Mouse (Mus musculus) retina, adult 2 months (tissue): Measurements from ENCODE around the gene Ntm.
A peak's percentile ranks its signal among the peaks of the same experiment; 100 is the strongest.

Experiments
- DNase-seq: peaks from one replicate; pipeline ENCODE4 v3.0.0-alpha.2; 2012; ENCODE audit warnings: low read depth, low spot score

Ntm gene

GRCm38 (mm10) chr9:29802990-29803737 is 159.8 kb downstream of the Ntm start:
- DNase-seq = peak; percentile 28

- DNase-seq = no peak
Measured at GRCm38 (mm10) chr9:29802071-29802705, 160.8 kb downstream of the Ntm start.

DNA sequence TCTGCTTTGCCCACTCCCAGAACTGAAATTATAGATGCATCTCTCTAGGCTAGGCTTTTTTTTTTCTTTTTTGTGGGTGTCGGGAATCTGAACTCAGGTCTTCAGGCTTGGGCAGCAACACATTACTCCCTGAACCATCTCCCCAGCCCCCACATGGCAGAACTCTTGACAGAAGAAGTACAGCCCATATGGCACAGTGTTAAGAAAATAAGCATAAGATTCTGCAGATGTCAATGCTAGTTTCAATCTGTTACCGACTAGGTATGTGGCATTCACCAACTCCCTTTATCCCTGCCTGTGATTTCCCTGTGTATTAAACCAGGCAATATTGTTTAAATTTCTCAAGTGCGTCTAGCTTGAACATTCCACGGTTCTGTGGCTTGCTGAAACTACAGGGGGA is 166.7 kb downstream of the Ntm start:
- DNase-seq = no peak

GRCm38 (mm10) chr9:29791199-29791915 is 171.6 kb downstream of the Ntm start:
- DNase-seq = no peak

DNA sequence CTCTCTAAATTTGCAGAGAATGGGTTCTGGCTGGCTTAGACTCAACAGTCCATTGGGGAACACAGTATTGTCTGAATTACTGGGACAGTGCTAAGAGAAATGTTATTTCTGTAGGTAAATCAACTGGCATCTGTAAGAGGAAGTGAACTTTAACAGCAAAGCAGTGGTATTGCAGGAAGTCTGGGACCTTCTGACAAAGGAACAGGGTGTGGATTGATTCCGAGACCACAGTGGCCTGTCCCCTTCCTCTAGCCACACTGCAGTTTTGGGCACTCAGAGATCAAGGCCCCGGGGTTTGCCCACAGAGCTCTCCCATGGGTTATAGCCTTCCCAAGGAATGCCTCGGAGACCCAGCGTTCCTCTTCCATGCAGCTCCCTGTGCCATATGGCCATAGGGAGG is 172.9 kb downstream of the Ntm start:
- DNase-seq = no peak

- no peak for DNase-seq
Measured at GRCm38 (mm10) chr9:29788855-29789254, 174.1 kb downstream of the Ntm start.

DNA sequence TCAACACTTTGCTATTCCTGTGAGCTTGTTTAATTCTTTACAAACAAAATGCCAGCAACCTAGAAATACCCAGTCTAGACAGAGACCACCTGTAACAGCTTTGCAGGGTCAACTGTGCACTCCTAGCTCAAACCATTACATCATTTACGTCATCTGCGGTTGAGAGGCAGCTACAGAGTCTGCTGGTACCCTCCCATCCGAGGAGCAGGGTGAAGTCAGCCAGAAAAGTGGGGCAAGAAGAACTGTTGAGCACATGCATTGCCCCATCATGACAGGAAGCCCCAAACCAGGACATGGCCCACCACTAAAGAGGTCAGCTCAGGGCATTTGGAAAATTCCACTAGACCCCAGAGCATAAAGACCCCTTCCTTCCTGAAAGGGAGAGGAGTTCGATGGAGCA is 175.5 kb downstream of the Ntm start:
- DNase-seq = no peak

DNA sequence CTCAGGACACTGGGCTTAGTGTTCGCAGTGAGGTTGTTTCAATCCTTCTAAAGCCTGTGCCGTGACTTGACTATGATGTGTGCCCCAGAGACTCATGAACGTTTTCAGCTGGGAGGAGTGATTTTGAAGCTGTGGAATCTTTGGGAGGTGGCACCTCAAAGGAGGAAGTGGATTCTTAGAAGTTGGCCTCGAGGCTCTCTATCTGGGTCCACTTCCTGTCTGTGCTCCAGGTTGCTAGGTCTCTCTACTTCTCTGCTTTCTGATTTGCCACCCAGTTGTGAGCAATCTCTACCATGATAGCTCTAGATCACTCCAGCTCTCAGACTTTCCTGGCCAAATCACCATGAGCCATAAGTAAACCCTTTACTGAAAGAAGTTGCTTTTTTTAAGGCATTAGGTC is 180.2 kb downstream of the Ntm start:
- no peak for DNase-seq

GRCm38 (mm10) chr9:29779739-29780138 is 183.2 kb downstream of the Ntm start:
- DNase-seq = no peak

DNA sequence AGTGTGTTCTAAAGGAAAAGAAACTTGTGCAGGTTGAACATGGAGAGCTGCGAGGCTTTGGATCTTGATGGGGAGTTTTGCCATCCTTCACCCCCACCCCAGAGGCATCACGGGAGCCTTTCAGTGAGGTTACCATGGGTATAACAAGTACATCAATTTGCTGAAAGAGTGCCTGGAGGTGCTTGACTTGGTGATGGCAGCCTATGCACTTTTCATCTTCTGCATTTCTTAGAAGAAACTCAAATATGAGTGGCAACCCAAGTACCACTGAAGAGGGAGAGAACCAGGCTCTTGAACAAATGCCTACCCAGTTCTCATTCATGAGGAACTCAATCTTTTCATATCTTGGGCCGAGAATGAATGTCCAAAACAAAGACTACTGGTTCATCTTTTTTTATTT is 186.0 kb downstream of the Ntm start:
- DNase-seq = no peak

- no peak for DNase-seq
Measured at GRCm38 (mm10) chr9:29776542-29776941, 186.4 kb downstream of the Ntm start.

GRCm38 (mm10) chr9:29776030-29776429 is 186.9 kb downstream of the Ntm start:
- DNase-seq = no peak

DNA sequence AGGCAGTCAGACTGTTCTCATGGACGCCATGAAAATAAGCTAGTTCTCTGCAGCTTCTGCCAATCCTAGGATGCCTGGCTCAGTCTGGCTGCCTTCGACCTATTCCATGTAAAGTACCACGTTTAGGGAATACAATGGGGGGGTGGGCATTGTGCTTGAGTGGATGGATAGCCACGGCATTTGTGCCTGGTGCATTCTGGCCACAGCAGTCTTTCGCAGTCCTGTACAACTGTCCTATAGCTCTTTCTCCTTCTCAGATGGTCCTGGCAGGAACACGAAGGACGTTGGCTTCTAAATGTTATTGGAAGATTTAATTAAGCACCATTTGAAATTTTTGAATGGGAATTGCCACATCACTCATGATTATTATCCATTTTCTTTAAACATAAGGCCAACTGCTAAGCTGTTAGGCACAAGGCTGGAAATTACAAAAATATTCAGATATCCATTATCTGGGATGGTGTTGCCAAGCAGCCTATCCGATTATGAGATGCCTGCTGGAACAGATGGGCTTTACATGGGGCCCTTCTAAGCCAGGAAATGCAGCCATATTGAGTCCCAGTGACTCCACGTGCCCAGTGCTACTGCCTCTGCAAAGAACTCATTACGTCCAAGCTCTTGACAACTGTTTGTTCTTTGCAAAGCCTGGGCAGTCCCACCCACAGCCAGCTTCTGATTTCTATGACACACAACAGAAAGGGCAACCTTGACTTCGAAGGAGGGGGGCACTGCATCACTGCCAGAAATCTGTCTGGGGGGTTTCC is 190.1 kb downstream of the Ntm start:
- no peak for DNase-seq

GRCm38 (mm10) chr9:29771870-29772269 is 191.1 kb downstream of the Ntm start:
- DNase-seq = no peak

- no peak for DNase-seq
Measured at GRCm38 (mm10) chr9:29771071-29771785, 191.7 kb downstream of the Ntm start.

GRCm38 (mm10) chr9:29769361-29769760 is 193.6 kb downstream of the Ntm start:
- no peak for DNase-seq

DNA sequence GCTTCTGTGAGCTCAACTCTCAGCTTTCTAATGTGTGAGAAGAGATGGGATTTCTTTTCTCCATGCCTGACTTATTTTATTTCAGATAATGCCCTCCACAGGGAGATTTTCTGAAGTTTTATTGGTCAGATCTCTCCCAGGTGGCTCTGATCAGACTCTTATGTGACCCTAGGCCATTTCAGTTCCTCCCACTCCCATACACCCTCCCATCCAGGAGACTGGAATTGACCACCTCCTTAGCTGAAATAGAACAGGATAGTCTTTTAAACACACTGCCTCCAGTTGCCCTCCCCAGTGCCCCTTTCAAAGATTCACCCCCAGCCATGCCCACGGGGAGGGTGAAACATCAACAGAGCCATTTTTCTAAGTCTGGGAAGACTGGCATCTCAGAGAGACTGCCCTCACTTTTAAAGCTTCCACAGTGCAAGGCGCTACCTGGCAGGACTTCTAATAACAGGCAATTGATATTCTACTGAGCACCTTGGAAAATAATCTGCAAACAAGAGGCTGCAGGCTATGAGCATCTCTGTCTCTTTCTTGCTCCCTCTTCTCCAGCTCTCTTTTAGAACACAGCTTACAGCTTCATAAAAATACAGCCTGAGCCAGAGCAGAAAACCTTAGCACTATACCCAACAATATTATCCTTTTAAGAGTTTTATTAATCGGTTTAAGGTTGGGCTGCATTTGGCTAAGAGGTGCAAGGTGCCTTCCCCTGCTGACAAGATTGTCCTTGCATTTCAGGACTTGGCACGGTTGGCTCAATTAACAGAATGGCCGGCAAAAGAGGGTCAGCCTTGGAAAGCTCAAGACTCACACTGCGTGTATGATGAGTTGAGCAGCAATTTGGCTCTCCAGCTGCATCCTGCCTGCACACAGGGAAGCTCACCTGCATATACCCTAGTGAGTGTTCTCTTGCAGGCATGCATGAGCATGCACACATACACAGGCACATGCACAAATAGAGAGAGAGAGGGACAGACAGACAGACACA is 196.7 kb downstream of the Ntm start:
- DNase-seq = no peak

DNA sequence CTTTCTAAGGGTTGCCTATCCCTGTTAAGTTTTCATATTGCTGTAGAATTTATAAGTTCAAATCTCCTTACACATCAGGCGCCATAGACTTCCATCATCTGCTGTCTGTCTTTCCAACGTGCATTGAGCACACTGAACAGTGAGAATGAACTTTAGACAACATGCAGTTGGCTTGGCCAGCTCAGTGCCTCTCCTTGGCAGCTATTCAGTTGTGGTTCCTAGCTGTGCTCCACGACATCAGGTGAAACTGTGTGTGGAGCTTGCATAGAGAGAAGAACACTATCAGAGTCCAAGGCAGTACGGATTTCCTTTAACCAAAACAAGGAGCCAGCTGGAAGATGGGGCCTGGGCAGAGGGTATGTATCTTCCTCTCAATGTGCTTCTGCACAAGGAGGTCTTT is 199.6 kb downstream of the Ntm start:
- no peak for DNase-seq

GRCm38 (mm10) chr9:29761952-29762586 is 200.9 kb downstream of the Ntm start:
- DNase-seq = no peak

- DNase-seq = no peak
Measured at GRCm38 (mm10) chr9:29761511-29761910, 201.4 kb downstream of the Ntm start.
